Mouse (Mus musculus) liver, embryonic 15.5 days (tissue): ENCODE data around the gene C1galt1. TPM values are rescaled to one million over a fixed set of nuclear protein-coding genes. Genes with fewer than 3 reads are reported as not detected.

Experiments used
- ATAC-seq: fragments of 200-750 bp; cut with Nextera tagmentation; 2 replicates; pipeline ENCODE4 v1.8.0; 2017; ENCODE audit warnings: moderate number of reproducible peaks, mild to moderate bottlenecking, moderate library complexity; ENCODE audit not compliant: insufficient read depth
- H3K27ac ChIP-seq: fragments of 300-500 bp; sonication (generic); replicated peaks from 2 replicates; pipeline ENCODE4 v1.5.1; 2015; ENCODE audit warnings: mild to moderate bottlenecking, inconsistent platforms
- H3K27me3 ChIP-seq: fragments of 300-500 bp; sonication (generic); 2 replicates; pipeline ENCODE4 v1.6.1; 2015; ENCODE audit warnings: mild to moderate bottlenecking, inconsistent platforms
- H3K36me3 ChIP-seq: fragments of 300-500 bp; sonication (generic); replicated peaks from 2 replicates; pipeline ENCODE4 v1.6.1; 2015; ENCODE audit warnings: moderate library complexity, mild to moderate bottlenecking, inconsistent platforms
- H3K4me1 ChIP-seq: fragments of 300-500 bp; sonication (generic); replicated peaks from 2 replicates; pipeline ENCODE4 v1.6.1; 2015; ENCODE audit warnings: inconsistent platforms
- H3K4me2 ChIP-seq: fragments of 300-500 bp; sonication (generic); 2 replicates; pipeline ENCODE4 v1.6.1; 2015; ENCODE audit warnings: moderate library complexity, mild to moderate bottlenecking, inconsistent platforms
- H3K4me3 ChIP-seq: fragments of 300-500 bp; sonication (generic); replicated peaks from 2 replicates; pipeline ENCODE4 v1.5.1; 2015; ENCODE audit warnings: mild to moderate bottlenecking, inconsistent platforms
- H3K9ac ChIP-seq: fragments of 300-500 bp; sonication (generic); 2 replicates; pipeline ENCODE4 v1.6.1; 2015; ENCODE audit warnings: moderate library complexity, mild to moderate bottlenecking, inconsistent platforms
- H3K9me3 ChIP-seq: fragments of 300-500 bp; sonication (generic); replicated peaks from 2 replicates; pipeline ENCODE4 v1.6.1; 2016; ENCODE audit warnings: inconsistent platforms
- WGBS: fragments of 180-500 bp; shearing (Covaris S2); methylation state at CpG from one replicate; pipeline ENCODE4 v1.1.7; 2015; ENCODE audit warnings: mixed read lengths; ENCODE audit not compliant: insufficient replicate concordance; 5-methylcytosine and 5-hydroxymethylcytosine counted together
- polyA plus RNA-seq: library from polyadenylated mRNA; unstranded; fragments of >200 nt; fragmentation: Nextera tagmentation; extraction: Ambion mirVana; gene quantifications from 2 replicates; pipeline ENCODE4 v1.2.1, GENCODE M21; 2015

C1galt1 gene
- polyA plus RNA-seq, 1 experiment from 2014 or later, result 3.5 TPM

- ATAC-seq, result no peak
- Histone ChIP-seq H3K4me1 (peaks cover 34% of the 10 kb centered on the region), H3K27me3 (no peaks in the 10 kb centered on the region), H3K9me3 (no peaks in the 10 kb centered on the region), H3K4me2 (no peak overlapping the region), H3K9ac (no peak overlapping the region), H3K36me3 (0 out of 2 replicates have a peak, but pooled peaks cover 3% of the 10 kb centered on the region), H3K27ac (no peak overlapping the region), H3K4me3 (no peak overlapping the region)
- 69% methylated on average over 3 of the region's 3 CpGs for WGBS
These were observed 14.5 kb downstream of the C1galt1 start for GRCm38 (mm10) chr6:7859161-7859560.

DNA sequence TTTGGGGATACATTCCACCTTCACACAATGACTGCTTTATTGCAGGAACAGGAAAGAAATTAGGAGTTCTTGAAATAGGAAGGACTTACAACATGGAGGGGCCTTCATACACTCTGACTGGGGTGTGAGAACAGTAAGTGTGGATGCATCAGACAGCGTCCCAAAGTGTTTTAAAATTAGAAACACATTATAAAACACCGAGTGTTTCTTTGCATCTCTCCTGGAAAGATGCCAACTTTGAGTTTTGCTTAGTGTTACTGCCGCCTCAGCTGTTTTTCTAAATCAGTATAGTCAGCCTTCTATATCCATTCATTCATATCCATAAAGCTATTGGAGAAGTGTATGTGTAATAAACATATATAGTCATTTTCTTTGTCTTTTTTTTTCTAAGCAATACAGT, 16.4 kb downstream of the C1galt1 start:
- Histone ChIP-seq H3K36me3 (peaks cover 11% of the 10 kb centered on the region), H3K4me1 (peaks cover 26% of the 10 kb centered on the region), H3K9me3 (no peaks in the 10 kb centered on the region), H3K9ac (no peak overlapping the region), H3K4me3 (no peak overlapping the region), H3K4me2 (no peak overlapping the region), H3K27ac (no peak overlapping the region), H3K27me3 (no peaks in the 10 kb centered on the region)
- no peak for ATAC-seq
- WGBS, result 76% methylated on average over 3 of the region's 3 CpGs

- Histone ChIP-seq H3K27ac (no peak overlapping the region), H3K36me3 (peaks cover 23% of the 10 kb centered on the region), H3K4me3 (no peak overlapping the region), H3K27me3 (no peaks in the 10 kb centered on the region), H3K9me3 (no peaks in the 10 kb centered on the region), H3K4me2 (no peak overlapping the region), H3K4me1 (peaks cover 5% of the 10 kb centered on the region; the same call in 1 of the 2 replicates), H3K9ac (no peak overlapping the region)
- no peak for ATAC-seq
- 88% methylated on average over 4 of the region's 4 CpGs for WGBS
These were observed 18.7 kb downstream of the C1galt1 start for GRCm38 (mm10) chr6:7863354-7863753.

DNA sequence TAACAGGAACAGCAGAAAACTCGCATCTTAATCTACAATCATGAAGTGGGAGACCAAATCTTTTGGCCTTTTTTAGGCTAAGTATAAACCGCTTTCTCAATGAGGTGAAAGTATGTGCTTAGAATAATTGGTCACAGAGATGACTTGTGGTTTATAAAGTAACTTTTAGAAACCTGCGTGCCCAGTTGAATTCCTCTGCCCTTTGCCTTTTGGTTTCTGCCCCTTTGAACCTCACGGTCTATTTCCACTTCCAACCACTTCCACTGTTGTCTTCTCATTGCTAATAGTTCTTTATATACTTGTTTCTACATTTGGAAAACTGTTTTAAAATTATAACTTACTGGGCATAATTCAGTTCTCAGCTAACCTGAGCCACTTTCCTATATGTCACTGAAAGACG, 32.2 kb downstream of the C1galt1 start:
- Histone ChIP-seq H3K36me3 (peaks cover 12% of the 10 kb centered on the region; the same call in 1 of the 2 replicates), H3K27ac (no peak overlapping the region), H3K4me3 (no peak overlapping the region), H3K9me3 (no peaks in the 10 kb centered on the region), H3K4me1 (no peaks in the 10 kb centered on the region), H3K27me3 (no peaks in the 10 kb centered on the region), H3K9ac (no peak overlapping the region), H3K4me2 (no peak overlapping the region)
- WGBS, result 84% methylated on average over 5 of the region's 5 CpGs
- ATAC-seq, result no peak

- Histone ChIP-seq H3K9me3 (no peaks in the 10 kb centered on the region), H3K36me3 (no peaks in the 10 kb centered on the region), H3K27ac (no peak overlapping the region), H3K4me1 (no peaks in the 10 kb centered on the region), H3K4me3 (no peak overlapping the region), H3K9ac (no peak overlapping the region), H3K4me2 (no peak overlapping the region), H3K27me3 (no peaks in the 10 kb centered on the region)
- 33% methylated on average over 1 of the region's 1 CpGs for WGBS
- ATAC-seq, result no peak
These were observed 37.0 kb downstream of the C1galt1 start for GRCm38 (mm10) chr6:7881595-7882128.

- no peaks in the 10 kb centered on the region for H3K4me1 ChIP-seq
- H3K9ac ChIP-seq, result no peak overlapping the region
- H3K9me3 ChIP-seq, result no peaks in the 10 kb centered on the region
- H3K36me3 ChIP-seq, result no peaks in the 10 kb centered on the region
- no peak overlapping the region for H3K27ac ChIP-seq
- H3K4me3 ChIP-seq, result no peak overlapping the region
- no peak overlapping the region for H3K4me2 ChIP-seq
- H3K27me3 ChIP-seq, result no peaks in the 10 kb centered on the region
- no peak for ATAC-seq
- WGBS, result 69% methylated on average over 13 of the region's 13 CpGs
These were observed 37.9 kb downstream of the C1galt1 start for GRCm38 (mm10) chr6:7882520-7882919.

- 54% methylated on average over 5 of the region's 5 CpGs for WGBS
- no peaks in the 10 kb centered on the region for H3K27me3 ChIP-seq
- no peak overlapping the region for H3K4me3 ChIP-seq
- no peak for ATAC-seq
- H3K9me3 ChIP-seq, result no peaks in the 10 kb centered on the region
- H3K9ac ChIP-seq, result no peak overlapping the region
- no peaks in the 10 kb centered on the region for H3K36me3 ChIP-seq
- H3K4me2 ChIP-seq, result no peak overlapping the region
- no peaks in the 10 kb centered on the region for H3K4me1 ChIP-seq
- H3K27ac ChIP-seq, result no peak overlapping the region
These were observed 41.5 kb downstream of the C1galt1 start for GRCm38 (mm10) chr6:7885994-7886684.

DNA sequence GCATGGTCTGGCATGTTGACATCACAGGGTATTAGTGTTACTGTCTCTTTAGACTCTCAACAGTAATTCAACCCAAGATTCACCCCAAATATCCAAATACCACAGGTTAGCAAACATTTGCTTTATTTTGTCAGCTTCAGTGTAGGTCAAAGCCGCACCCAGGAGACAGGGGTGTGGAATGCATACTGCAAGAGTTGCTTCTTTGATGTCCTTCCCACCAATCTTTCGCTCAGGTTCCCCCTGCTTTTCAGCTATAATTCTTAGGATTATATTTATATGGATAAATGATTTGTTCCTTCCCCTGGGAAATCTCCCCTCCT, 42.0 kb downstream of the C1galt1 start:
- 55% methylated on average over 2 of the region's 2 CpGs for WGBS
- H3K36me3 ChIP-seq, result no peaks in the 10 kb centered on the region
- no peaks in the 10 kb centered on the region for H3K9me3 ChIP-seq
- no peaks in the 10 kb centered on the region for H3K4me1 ChIP-seq
- H3K9ac ChIP-seq, result no peak overlapping the region
- no peak overlapping the region for H3K4me2 ChIP-seq
- no peaks in the 10 kb centered on the region for H3K27me3 ChIP-seq
- ATAC-seq, result no peak
- H3K4me3 ChIP-seq, result no peak overlapping the region
- no peak overlapping the region for H3K27ac ChIP-seq

DNA sequence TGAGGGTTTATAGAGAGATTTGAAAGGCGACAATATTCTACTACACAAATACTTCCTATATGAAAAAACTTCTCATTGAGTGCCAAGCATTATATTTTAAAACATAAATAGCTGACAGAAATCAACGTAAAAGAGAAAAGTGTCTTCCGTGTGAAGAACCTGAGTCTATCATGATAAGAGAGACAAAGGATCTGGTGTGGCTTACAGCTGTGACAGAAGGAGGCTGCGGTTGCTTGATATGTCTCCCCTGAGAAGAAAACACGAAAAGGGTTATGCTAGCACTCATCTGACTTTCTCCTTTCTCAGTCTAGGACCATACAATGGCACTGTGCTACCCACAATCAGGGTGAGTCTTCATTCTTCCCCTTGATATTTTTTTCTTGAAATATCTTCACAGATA, 51.7 kb downstream of the C1galt1 start:
- Histone ChIP-seq H3K4me3 (no peak overlapping the region), H3K36me3 (no peaks in the 10 kb centered on the region), H3K27ac (no peak overlapping the region), H3K9ac (no peak overlapping the region), H3K4me2 (no peak overlapping the region), H3K27me3 (no peaks in the 10 kb centered on the region), H3K4me1 (no peaks in the 10 kb centered on the region), H3K9me3 (no peaks in the 10 kb centered on the region)
- 42% methylated on average over 5 of the region's 5 CpGs for WGBS
- no peak for ATAC-seq

- ATAC-seq, result no peak
- 48% methylated on average over 2 of the region's 2 CpGs for WGBS
- Histone ChIP-seq H3K27me3 (no peaks in the 10 kb centered on the region), H3K9ac (no peak overlapping the region), H3K36me3 (no peaks in the 10 kb centered on the region), H3K9me3 (no peaks in the 10 kb centered on the region), H3K4me2 (no peak overlapping the region), H3K27ac (no peak overlapping the region), H3K4me3 (no peak overlapping the region), H3K4me1 (no peaks in the 10 kb centered on the region)
These were observed 67.4 kb downstream of the C1galt1 start for GRCm38 (mm10) chr6:7912015-7912414.
